ENCODE assay signal across 26 mouse cellular contexts in genomic region chr5:148863409-148863808, GRCm38 (mm10).
DNase-seq lines count a peak whose midpoint lies in the region; ATAC-seq and TF ChIP-seq lines count a peak whose summit lies in the region.
"Had no signal": no experiment of that assay in that cellular context is flagged by ENCODE, and none has a peak within 500 bp of the region (broad histone marks: within the 10 kb centered on the region; RNA-seq: fewer than 3 reads in every experiment).

No protein-coding gene starts in this region.

- no peaks in the 10 kb centered on the region for H3K9me3 ChIP-seq in forebrain, embryonic 11.5 days (ENCODE audit: control insufficient read depth, low read length)
- H3K9me3 ChIP-seq in forebrain, embryonic 16.5 days (ENCODE audit: control insufficient read depth, low read length) = no peaks in the 10 kb centered on the region
- H3K9me3 ChIP-seq in forebrain, embryonic 14.5 days (replicated peaks; ENCODE audit: control insufficient read depth, low read length) = no peaks in the 10 kb centered on the region
- H3K9me3 ChIP-seq: heart, embryonic 10.5 days; heart, embryonic 13.5 days had no signal

- TF ChIP-seq CTCF in brain, embryonic 14.5 days (IDR thresholded peaks at IDR 0.05; ENCODE audit: borderline replicate concordance, extremely low read depth, insufficient read depth, insufficient read length) = no peak
- TF ChIP-seq CTCF in left cerebral cortex, adult 2 months (IDR thresholded peaks at IDR 0.05) = no peak

- WGBS in forebrain, embryonic 11.5 days = 49% methylated on average over 6 of the region's 6 CpGs
- 20% methylated on average over 6 of the region's 6 CpGs for WGBS in forebrain, embryonic 16.5 days
- WGBS in forebrain, embryonic 14.5 days = 25% methylated on average over 6 of the region's 6 CpGs

- no peaks in the 10 kb centered on the region for H3K36me3 ChIP-seq in forebrain, embryonic 11.5 days (ENCODE audit: control insufficient read depth, insufficient read depth, low read length)
- no peaks in the 10 kb centered on the region for H3K36me3 ChIP-seq in forebrain, embryonic 16.5 days (ENCODE audit: control insufficient read depth, insufficient read depth)
- no peaks in the 10 kb centered on the region for H3K36me3 ChIP-seq in forebrain, embryonic 14.5 days (ENCODE audit: control insufficient read depth, insufficient read depth, low read length)
- H3K36me3 ChIP-seq: G1E; heart, embryonic 10.5 days; heart, embryonic 13.5 days had no signal

- H3K4me2 ChIP-seq in forebrain, embryonic 11.5 days (ENCODE audit: low read depth, low read length, severe bottlenecking) = no peak overlapping the region
- no peak overlapping the region for H3K4me2 ChIP-seq in forebrain, embryonic 16.5 days (ENCODE audit: low read length)
- H3K4me2 ChIP-seq in forebrain, embryonic 14.5 days (ENCODE audit: low read length) = peak overlapping the region; percentile 18; the same call in 1 of the 2 replicates
- H3K4me2 ChIP-seq: heart, embryonic 13.5 days; hindbrain, embryonic 14.5 days had no signal

- TF ChIP-seq POLR2A in brain, embryonic 14.5 days (IDR thresholded peaks at IDR 0.05; ENCODE audit: borderline replicate concordance, extremely low read depth, insufficient read depth, insufficient read length, poor library complexity, severe bottlenecking) = no peak

- no peak overlapping the region for H3K4me3 ChIP-seq in forebrain, embryonic 11.5 days (ENCODE audit: low read depth, low read length)
- no peak overlapping the region for H3K4me3 ChIP-seq in forebrain, embryonic 16.5 days (replicated peaks; ENCODE audit: low read length)
- H3K4me3 ChIP-seq in forebrain, embryonic 14.5 days (ENCODE audit: low read depth, low read length) = no peak overlapping the region
- H3K4me3 ChIP-seq in left cerebral cortex, adult 2 months = no peak overlapping the region
- H3K4me3 ChIP-seq: heart, embryonic 10.5 days; heart, embryonic 13.5 days had no signal

- no peak overlapping the region for H3K9ac ChIP-seq in forebrain, embryonic 11.5 days (ENCODE audit: low read length)
- H3K9ac ChIP-seq in forebrain, embryonic 16.5 days (replicated peaks; ENCODE audit: low read depth, low read length) = no peak overlapping the region
- H3K9ac ChIP-seq in forebrain, embryonic 14.5 days (ENCODE audit: low read length) = no peak overlapping the region
- H3K9ac ChIP-seq: heart, embryonic 13.5 days; hindbrain, embryonic 14.5 days had no signal

- H3K4me1 ChIP-seq in forebrain, embryonic 11.5 days (replicated peaks; ENCODE audit: control insufficient read depth, insufficient read depth, low read length) = peaks cover 5% of the 10 kb centered on the region
- H3K4me1 ChIP-seq in forebrain, embryonic 16.5 days (replicated peaks; ENCODE audit: control insufficient read depth, insufficient read depth, low read length) = peaks cover 14% of the 10 kb centered on the region
- H3K4me1 ChIP-seq in forebrain, embryonic 14.5 days (ENCODE audit: control insufficient read depth, insufficient read depth, low read length) = peaks cover 13% of the 10 kb centered on the region
- H3K4me1 ChIP-seq: heart, embryonic 13.5 days had no signal

- peak; percentile 69; the same call in 1 of the 2 replicates for ATAC-seq in forebrain, embryonic 11.5 days (replicated peaks; ENCODE audit: low FRiP score)
- no peak for ATAC-seq in forebrain, embryonic 16.5 days
- ATAC-seq in forebrain, embryonic 14.5 days = no peak
- ATAC-seq: hindbrain, postnatal 0 days; inflammation-experienced regulatory T-cells, adult 6 months; intestine, embryonic 16.5 days had no signal

- no peaks in the 10 kb centered on the region for H3K27me3 ChIP-seq in forebrain, embryonic 11.5 days (ENCODE audit: control insufficient read depth, insufficient read depth, low read length)
- H3K27me3 ChIP-seq in forebrain, embryonic 16.5 days (replicated peaks; ENCODE audit: control insufficient read depth, insufficient read depth, low read length) = no peaks in the 10 kb centered on the region
- H3K27me3 ChIP-seq in forebrain, embryonic 14.5 days (replicated peaks; ENCODE audit: control insufficient read depth, insufficient read depth, low read length) = no peaks in the 10 kb centered on the region
- H3K27me3 ChIP-seq: CH12.LX had no signal

- H3K27ac ChIP-seq in forebrain, embryonic 11.5 days (ENCODE audit: low read depth, low read length) = no peak overlapping the region
- H3K27ac ChIP-seq in forebrain, embryonic 16.5 days (ENCODE audit: low read length) = no peak overlapping the region
- H3K27ac ChIP-seq in forebrain, embryonic 14.5 days (ENCODE audit: low read depth, low read length) = no peak overlapping the region
- H3K27ac ChIP-seq in left cerebral cortex, adult 2 months = no peak overlapping the region
- H3K27ac ChIP-seq: heart, embryonic 10.5 days; heart, embryonic 13.5 days; hindbrain, embryonic 14.5 days; hindbrain, postnatal 0 days had no signal

- DNase-seq in forebrain, embryonic 11.5 days (ENCODE audit: low spot score) = peak; percentile 64
- DNase-seq in brain, embryonic 14.5 days (ENCODE audit: low read depth) = peak; percentile 74
- DNase-seq in forebrain, embryonic 14.5 days (ENCODE audit: low spot score) = peak; percentile 49
- DNase-seq in left cerebral cortex, adult 2 months (ENCODE audit: extremely low spot score in 1 of 2, low spot score in 2 of 2) = no peak
- no peak for DNase-seq in heart, adult 9 months (ENCODE audit: low spot score in 2 of 2)
- DNase-seq: adrenal gland, adult 2 months; adrenal gland, postnatal 14 days; B cell, adult 2 months; cerebellum, adult 11-12 months; cerebellum, adult 8-10 months; cerebellum, postnatal 10 days; cerebellum, postnatal 36 days; gastrocnemius, postnatal 25 days; heart, adult 18-20 months; heart, postnatal 14 days; heart, postnatal 4 days; kidney, adult 2 months had no signal

- intact Hi-C loops in left cerebral cortex, adult 2 months (cut with DNase I) = no loop called here

Comparison
In these comparisons a context has a peak if more than half of its experiments do, and no peak if none do; other contexts are left out.
1. DNase-seq: peak in forebrain, embryonic 11.5 days (single experiment), brain, embryonic 14.5 days (single experiment) and forebrain, embryonic 14.5 days (single experiment); none in left cerebral cortex, adult 2 months (0 of 2) and heart, adult 9 months (0 of 2).